Mouse (Mus musculus) ES-Bruce4 (cell line): ENCODE results near the gene Efna1.

Source experiments
- CTCF ChIP-seq: IDR thresholded peaks from one replicate; pipeline ENCODE4 v1.8.1; 2011; ENCODE audit warnings: low read depth, low read length
- EP300 ChIP-seq: IDR thresholded peaks from 2 replicates; pipeline ENCODE4 v1.6.1; 2011; ENCODE audit warnings: low read depth, low read length; ENCODE audit not compliant: insufficient read depth
- POLR2A ChIP-seq: IDR thresholded peaks from one replicate; pipeline ENCODE4 v1.8.1; 2011; ENCODE audit warnings: low read length; ENCODE audit not compliant: insufficient read depth

- peak; percentile 84 for TF ChIP-seq CTCF
- no peak for TF ChIP-seq EP300
- TF ChIP-seq POLR2A: no peak
Observed at GRCm38 (mm10) chr3:89308089-89308488, 27.1 kb upstream of the Efna1 start.
